Mouse (Mus musculus) intestine, postnatal 0 days (tissue): ENCODE measurements around the gene Cnot6l. TPM values are rescaled to one million over a fixed set of nuclear protein-coding genes. Genes with fewer than 3 reads are reported as not detected.

Source experiments
- ATAC-seq: fragments of 200-750 bp; cut with Nextera tagmentation; 2 replicates; pipeline ENCODE4 v1.8.0; 2017; ENCODE audit warnings: mild to moderate bottlenecking, moderate TSS enrichment, moderate library complexity
- H3K27ac ChIP-seq: fragments of 300-500 bp; sonication (generic); 2 replicates; pipeline ENCODE4 v1.5.1; 2014; ENCODE audit warnings: mild to moderate bottlenecking, low read depth, low read length, moderate library complexity
- H3K27me3 ChIP-seq: fragments of 300-500 bp; sonication (generic); replicated peaks from 2 replicates; pipeline ENCODE4 v1.6.1; 2014; ENCODE audit warnings: low read length, mixed read lengths; ENCODE audit not compliant: control insufficient read depth, insufficient read depth
- H3K36me3 ChIP-seq: fragments of 300-500 bp; sonication (generic); 2 replicates; pipeline ENCODE4 v1.6.1; 2014; ENCODE audit warnings: mild to moderate bottlenecking, moderate library complexity; ENCODE audit not compliant: control insufficient read depth, insufficient read depth
- H3K4me1 ChIP-seq: fragments of 300-500 bp; sonication (generic); replicated peaks from 2 replicates; pipeline ENCODE4 v1.6.1; 2014; ENCODE audit warnings: antibody characterized with exemption, low read length, mixed read lengths; ENCODE audit not compliant: control insufficient read depth, insufficient read depth
- H3K4me2 ChIP-seq: fragments of 300-500 bp; sonication (generic); replicated peaks from 2 replicates; pipeline ENCODE4 v1.6.1; 2014; ENCODE audit warnings: low read depth, mild to moderate bottlenecking, moderate library complexity
- H3K4me3 ChIP-seq: fragments of 300-500 bp; sonication (generic); 2 replicates; pipeline ENCODE4 v1.5.1; 2014; ENCODE audit warnings: low read depth, low read length
- H3K9ac ChIP-seq: fragments of 300-500 bp; sonication (generic); 2 replicates; pipeline ENCODE4 v1.6.1; 2014; ENCODE audit warnings: mild to moderate bottlenecking, low read depth, low read length
- H3K9me3 ChIP-seq: fragments of 300-500 bp; sonication (generic); 2 replicates; pipeline ENCODE4 v1.6.1; 2016; ENCODE audit warnings: mixed run types; ENCODE audit not compliant: control insufficient read depth
- CTCF ChIP-seq: sonication (generic); IDR thresholded peaks from 2 replicates; pipeline ENCODE4 v1.5.1; 2016; ENCODE audit warnings: low read depth, mild to moderate bottlenecking, control low read depth, antibody characterized with exemption, moderate library complexity
- WGBS: fragments of 180-500 bp; shearing (Covaris S2); extraction: QIAGEN DNeasy Blood & Tissue Kit; methylation state at CpG from one replicate; pipeline ENCODE4 v1.1.7; 2014; 5-methylcytosine and 5-hydroxymethylcytosine counted together
- polyA plus RNA-seq: library from polyadenylated mRNA; unstranded; fragments of >200 nt; fragmentation: Nextera tagmentation; extraction: Ambion mirVana; gene quantifications from 2 replicates; pipeline ENCODE4 v1.2.1, GENCODE M21; 2015

The Cnot6l gene
- polyA plus RNA-seq, 1 experiment from 2014 or later = 17.0 TPM

DNA sequence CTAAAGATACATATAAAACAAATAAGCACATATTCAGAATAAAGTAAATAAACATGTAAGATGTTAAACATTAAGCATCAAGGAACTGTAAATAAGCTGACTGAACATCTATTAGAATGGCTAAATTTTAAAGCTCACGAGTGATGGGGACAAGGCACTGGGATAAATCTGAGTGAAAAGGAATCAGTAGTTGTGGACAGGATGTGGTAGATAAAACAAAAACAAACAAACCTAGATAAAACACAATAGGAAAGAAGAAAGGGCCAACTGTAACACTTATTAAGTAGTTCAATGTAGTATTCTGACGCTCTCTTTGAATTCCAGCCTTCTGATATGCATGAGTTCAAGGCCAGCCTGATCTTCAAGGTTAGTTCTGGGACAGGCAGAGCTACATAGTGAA is 21.6 kb downstream of the Cnot6l start:
- no peak for ATAC-seq
- 73% methylated on average over 2 of the region's 2 CpGs for whole genome bisulfite sequencing
- no peak overlapping the region for H3K9ac ChIP-seq
- TF ChIP-seq CTCF = no peak
- no peak overlapping the region for H3K4me2 ChIP-seq
- H3K4me1 ChIP-seq = no peaks in the 10 kb centered on the region
- no peaks in the 10 kb centered on the region for H3K9me3 ChIP-seq
- H3K27ac ChIP-seq = no peak overlapping the region
- H3K36me3 ChIP-seq = no peaks in the 10 kb centered on the region
- no peaks in the 10 kb centered on the region for H3K27me3 ChIP-seq
- H3K4me3 ChIP-seq = no peak overlapping the region

DNA sequence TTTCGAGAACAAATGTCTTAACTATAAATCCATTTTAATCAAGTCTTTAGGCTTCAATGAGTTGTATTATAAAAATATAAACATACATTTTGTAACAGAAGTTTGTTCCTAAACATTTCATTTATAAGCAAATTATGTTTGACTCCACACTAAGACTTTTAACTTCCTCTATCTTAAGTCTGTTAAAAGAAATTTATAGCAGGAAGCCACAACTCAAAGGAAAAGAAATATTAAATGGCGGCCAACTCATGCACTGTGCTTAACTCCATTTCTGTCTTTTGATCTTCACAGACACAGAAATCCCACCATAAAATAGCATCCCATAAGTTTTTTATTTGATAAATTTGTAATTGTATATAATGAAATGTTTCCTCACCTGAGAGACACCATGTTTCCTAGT is 33.3 kb downstream of the Cnot6l start:
- no peaks in the 10 kb centered on the region for H3K27me3 ChIP-seq
- no peak overlapping the region for H3K27ac ChIP-seq
- H3K4me2 ChIP-seq = no peak overlapping the region
- no peak overlapping the region for H3K4me3 ChIP-seq
- H3K9me3 ChIP-seq = no peaks in the 10 kb centered on the region
- no peak for TF ChIP-seq CTCF
- no peak for ATAC-seq
- no peaks in the 10 kb centered on the region for H3K36me3 ChIP-seq
- H3K4me1 ChIP-seq = 0 out of 2 replicates have a peak, but pooled peaks cover 4% of the 10 kb centered on the region
- no peak overlapping the region for H3K9ac ChIP-seq
- 88% methylated on average over 2 of the region's 2 CpGs for WGBS

DNA sequence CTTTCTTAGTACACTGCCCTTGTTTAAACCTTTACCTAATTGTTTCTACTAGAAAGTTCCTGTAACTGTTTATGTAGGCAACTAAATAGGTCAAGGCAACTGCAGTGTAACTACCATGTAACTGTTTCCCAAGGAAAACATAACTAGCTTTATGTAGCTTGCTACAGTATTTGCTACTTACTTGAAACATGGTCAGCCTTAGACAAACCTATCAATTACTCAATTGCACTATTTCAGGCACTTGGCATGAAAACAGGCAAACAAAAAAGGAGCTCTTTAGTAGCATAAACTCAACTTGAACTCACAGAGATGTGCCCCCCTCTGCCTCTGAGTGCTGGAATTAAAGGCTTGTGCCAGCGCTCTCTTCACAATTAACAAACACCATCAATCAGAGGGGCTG is 37.1 kb downstream of the Cnot6l start:
- Histone ChIP-seq H3K4me1 (no peaks in the 10 kb centered on the region), H3K27ac (no peak overlapping the region), H3K9me3 (no peaks in the 10 kb centered on the region), H3K4me3 (no peak overlapping the region), H3K4me2 (no peak overlapping the region), H3K27me3 (no peaks in the 10 kb centered on the region), H3K36me3 (no peaks in the 10 kb centered on the region), H3K9ac (no peak overlapping the region)
- TF ChIP-seq CTCF = no peak
- ATAC-seq = no peak
- WGBS = 74% methylated on average over 1 of the region's 1 CpGs

DNA sequence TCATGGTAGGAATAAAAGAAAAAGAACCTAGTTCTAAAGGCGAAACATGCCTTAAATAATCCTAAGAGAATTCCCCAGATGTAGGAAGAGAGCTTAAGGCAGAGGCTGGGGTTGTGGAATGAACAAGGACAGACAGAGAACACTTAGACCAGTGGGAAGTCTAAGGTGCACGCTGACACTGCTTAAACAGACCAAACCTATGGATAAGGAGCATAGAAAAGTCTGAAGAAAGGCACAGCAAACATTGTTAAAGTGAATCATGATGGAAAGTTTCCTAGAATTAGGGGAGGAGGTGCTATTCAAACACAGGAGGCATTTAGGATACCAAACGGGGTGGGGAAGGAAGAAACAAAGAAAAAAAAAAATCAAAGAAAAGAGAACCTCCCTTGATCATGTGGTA is 49.0 kb downstream of the Cnot6l start:
- no peaks in the 10 kb centered on the region for H3K4me1 ChIP-seq
- WGBS = 76% methylated on average over 3 of the region's 3 CpGs
- H3K9me3 ChIP-seq = no peaks in the 10 kb centered on the region
- no peaks in the 10 kb centered on the region for H3K27me3 ChIP-seq
- H3K9ac ChIP-seq = no peak overlapping the region
- no peak for ATAC-seq
- TF ChIP-seq CTCF = no peak
- no peak overlapping the region for H3K4me2 ChIP-seq
- peaks cover 8% of the 10 kb centered on the region; the same call in 1 of the 2 replicates for H3K36me3 ChIP-seq
- no peak overlapping the region for H3K4me3 ChIP-seq
- H3K27ac ChIP-seq = no peak overlapping the region

DNA sequence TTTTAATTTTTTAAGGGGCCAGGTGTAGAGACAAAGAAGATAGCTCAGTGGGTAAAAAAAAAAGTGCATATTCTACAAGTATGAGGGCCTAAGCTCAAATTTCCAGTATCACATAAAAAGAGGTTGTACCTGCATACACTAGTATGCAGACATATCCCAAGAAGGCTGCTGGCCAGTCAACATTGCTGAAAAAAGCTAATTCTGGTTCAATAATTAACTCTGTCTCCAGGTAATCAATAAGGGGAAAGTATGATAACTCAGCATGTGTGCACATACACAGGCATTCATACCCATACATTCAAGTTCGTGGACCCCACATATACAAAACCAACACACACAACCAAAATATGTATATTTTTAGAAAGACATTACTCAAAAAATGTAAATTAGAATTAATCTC is 59.3 kb downstream of the Cnot6l start:
- peaks cover 12% of the 10 kb centered on the region; the same call in 1 of the 2 replicates for H3K36me3 ChIP-seq
- H3K27me3 ChIP-seq = no peaks in the 10 kb centered on the region
- no peak for ATAC-seq
- H3K4me3 ChIP-seq = no peak overlapping the region
- no peak for TF ChIP-seq CTCF
- H3K9me3 ChIP-seq = no peaks in the 10 kb centered on the region
- 57% methylated on average over 1 of the region's 1 CpGs for WGBS
- no peak overlapping the region for H3K27ac ChIP-seq
- no peaks in the 10 kb centered on the region for H3K4me1 ChIP-seq
- H3K9ac ChIP-seq = no peak overlapping the region
- no peak overlapping the region for H3K4me2 ChIP-seq

DNA sequence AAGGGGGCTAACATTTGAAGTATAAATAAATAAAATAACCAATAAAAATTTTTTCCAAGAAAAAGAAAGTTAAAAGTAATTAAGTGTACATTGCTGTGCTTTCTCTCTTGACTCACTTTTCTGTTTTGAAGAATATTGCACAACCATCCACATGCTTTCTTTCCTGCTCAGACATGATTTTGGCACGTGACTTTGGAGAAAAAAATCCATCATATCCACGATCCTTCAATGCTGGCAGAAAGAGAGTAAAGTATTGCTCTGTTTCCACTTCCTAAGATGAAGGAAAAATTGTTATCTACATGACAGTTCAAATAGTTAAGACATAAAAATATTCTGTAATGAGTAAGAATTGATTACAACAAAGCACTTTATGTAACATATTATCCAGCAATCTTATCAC is 72.5 kb downstream of the Cnot6l start:
- no peaks in the 10 kb centered on the region for H3K27me3 ChIP-seq
- no peak overlapping the region for H3K4me2 ChIP-seq
- peaks cover 7% of the 10 kb centered on the region for H3K36me3 ChIP-seq

DNA sequence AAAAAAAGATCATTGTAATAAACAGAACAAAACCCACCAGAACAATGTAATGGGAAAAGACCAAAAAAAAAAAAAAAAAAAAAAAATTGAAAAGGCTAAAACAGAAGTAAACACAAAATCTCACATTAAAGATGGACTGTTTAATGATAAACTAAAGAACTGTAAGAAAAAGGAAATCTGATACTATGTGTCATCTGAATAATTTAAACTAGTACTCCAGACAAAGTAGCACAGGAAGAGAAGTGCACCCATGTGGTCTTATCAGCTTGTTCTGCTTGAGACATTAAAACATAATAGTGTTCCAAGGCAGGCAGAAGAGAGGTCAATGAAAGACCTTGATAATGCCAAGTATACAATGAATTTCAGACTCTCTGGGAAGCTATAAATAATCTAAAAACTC is 78.6 kb downstream of the Cnot6l start:
- Histone ChIP-seq H3K4me2 (no peak overlapping the region), H3K27me3 (no peaks in the 10 kb centered on the region), H3K9ac (no peak overlapping the region), H3K27ac (no peak overlapping the region), H3K4me3 (no peak overlapping the region), H3K36me3 (peaks cover 13% of the 10 kb centered on the region), H3K4me1 (no peaks in the 10 kb centered on the region), H3K9me3 (no peaks in the 10 kb centered on the region)
- no peak for ATAC-seq
- no peak for TF ChIP-seq CTCF

More for the DNA sequence above, 72.5 kb downstream of the Cnot6l start:
- H3K4me3 ChIP-seq = no peak overlapping the region
- no peak overlapping the region for H3K27ac ChIP-seq
- no peaks in the 10 kb centered on the region for H3K4me1 ChIP-seq
- no peak overlapping the region for H3K9ac ChIP-seq
- no peaks in the 10 kb centered on the region for H3K9me3 ChIP-seq
- ATAC-seq = no peak
- TF ChIP-seq CTCF = no peak
- WGBS = 65% methylated on average over 2 of the region's 2 CpGs
